Mouse (Mus musculus) heart, postnatal 0 days (tissue): ENCODE measurements around the gene Prss22.

ENCODE experiments used
- CTCF ChIP-seq: IDR thresholded peaks from 2 replicates; pipeline ENCODE4 v1.5.1; 2016; ENCODE audit warnings: antibody characterized with exemption, control low read depth, low read depth
- EP300 ChIP-seq: IDR thresholded peaks from 2 replicates; pipeline ENCODE4 v1.6.1; 2016; ENCODE audit warnings: antibody characterized with exemption, low read depth

- TF ChIP-seq CTCF (no peak), EP300 (no peak)
Observed at GRCm38 (mm10) chr17:24037844-24038243, 39.9 kb upstream of the Prss22 start, which contains the start of gene Prss27.
